Mouse (Mus musculus) brain, embryonic 18.5 days (tissue): Measurements from ENCODE around the gene Macrod1.
"Not testable (repeated sequence)": the region's sequence is repeated elsewhere in the genome, so short reads cannot be mapped to it uniquely, and the experiment has no call there.

ENCODE experiments used
- DNase-seq: peaks from one replicate; pipeline ENCODE4 v3.0.0-alpha.2; 2012; ENCODE audit warnings: low read depth, low spot score

Macrod1 gene

DNA sequence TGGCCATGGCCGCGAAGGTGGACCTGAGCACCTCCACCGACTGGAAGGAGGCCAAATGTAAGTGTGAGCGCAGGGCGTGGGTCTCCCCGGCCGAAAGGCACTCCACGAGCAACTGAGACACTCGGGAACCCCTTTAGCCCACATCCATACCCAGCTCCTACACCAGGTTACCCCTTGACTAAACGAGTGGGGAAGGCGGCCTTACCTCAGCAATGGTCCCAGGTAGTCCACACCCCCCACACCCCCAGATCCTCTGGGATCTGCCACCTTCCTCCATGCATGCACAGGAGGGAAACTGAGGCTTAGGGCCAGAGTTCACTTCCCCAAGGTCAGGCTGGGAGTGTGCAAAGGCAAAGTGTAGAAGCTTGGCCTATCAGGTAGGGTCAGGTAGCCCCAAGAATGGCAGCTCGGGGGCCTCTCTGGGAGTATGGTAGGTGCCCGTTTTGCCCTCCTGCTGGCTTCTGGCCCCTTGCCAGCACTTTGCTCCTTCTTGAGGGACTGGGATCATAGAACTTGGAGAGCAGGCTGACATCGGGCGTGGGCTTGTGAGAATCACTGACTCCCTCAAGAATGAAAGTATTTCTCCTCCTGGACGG lies 614 bp downstream of the Macrod1 start:
- DNase-seq: no peak

DNA sequence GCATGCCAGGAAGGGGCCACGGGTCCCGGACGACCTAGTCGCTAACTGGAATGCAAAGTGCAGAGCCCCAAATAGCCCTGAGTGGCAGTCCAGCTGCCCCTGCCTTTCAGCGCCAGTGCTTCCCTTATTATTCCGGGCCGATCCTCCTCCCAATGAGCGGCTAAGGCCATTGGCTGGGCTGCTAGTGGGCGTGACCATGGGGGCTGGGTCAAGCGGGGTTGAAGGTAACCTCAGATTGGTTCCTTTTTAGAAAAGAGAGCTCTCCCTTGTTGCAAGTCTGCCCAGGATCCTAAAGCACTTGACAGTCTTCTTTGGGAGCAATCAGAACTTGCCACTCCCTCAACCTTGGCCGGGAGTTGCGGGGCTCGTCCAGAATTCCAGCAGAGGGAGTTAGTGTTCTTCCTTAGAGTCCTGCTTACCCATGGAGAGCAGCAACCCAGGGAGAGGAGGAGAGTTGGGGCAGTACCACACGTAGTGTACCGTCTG lies 1.2 kb downstream of the Macrod1 start:
- no peak for DNase-seq

DNA sequence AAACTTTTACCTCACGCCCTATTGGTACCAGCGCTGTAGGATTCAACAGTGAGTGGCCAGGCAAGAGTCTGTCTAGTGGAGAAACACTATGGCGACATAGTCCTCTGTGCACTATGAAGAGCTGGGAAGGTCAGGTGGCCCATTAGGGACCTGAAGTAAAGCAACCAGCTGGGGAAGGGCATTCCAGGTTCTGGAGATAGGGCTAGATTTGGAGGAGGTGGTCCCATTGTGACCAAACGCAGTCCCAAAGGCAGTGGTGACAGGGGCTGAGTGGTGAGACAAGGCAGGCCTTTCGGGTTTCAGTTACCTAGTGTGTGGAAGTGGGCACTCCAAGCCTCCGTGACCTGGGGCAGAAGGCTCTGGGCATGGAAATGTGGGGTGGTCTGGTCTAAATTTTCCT lies 1.9 kb downstream of the Macrod1 start:
- no peak for DNase-seq

DNA sequence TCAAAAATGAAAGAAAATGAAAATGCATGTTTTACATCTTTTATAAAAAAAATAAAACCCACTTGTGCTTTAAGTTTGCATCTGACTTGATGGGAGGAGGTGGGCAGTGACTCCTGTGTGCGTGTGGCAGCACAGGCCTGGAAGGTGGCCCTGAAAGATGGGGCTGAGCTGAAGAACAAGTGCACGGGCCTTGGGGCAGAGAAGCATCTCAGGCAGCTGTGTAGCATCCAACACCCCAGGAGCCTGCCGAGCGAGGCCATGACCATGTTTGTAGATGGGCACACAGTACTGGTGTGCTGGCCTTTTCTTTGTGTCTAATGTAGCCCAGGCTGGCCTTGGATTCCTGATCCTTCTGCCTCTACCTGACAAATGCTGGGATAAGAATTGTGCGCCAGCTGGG lies 5.5 kb downstream of the Macrod1 start:
- DNase-seq: no peak

DNA sequence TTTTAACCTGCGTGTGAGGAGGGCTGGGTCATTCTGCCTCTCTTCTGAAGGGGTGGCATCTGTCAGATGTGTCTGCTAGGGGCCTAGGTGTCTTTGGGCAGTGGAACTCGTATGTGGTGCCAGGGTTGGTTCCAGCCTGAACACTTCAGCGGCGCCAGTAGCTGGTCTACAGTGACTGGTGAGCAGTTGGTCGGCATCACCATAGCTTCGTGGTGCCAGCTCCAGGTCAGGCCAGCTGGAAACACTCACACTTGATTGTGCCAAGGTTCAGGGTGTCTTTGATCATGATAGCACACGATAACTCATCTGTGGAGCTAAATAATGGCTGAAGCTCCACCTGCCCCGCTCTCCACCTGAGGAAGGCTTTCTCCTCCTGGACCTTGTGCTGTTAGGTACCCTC lies 6.3 kb downstream of the Macrod1 start:
- no peak for DNase-seq

DNA sequence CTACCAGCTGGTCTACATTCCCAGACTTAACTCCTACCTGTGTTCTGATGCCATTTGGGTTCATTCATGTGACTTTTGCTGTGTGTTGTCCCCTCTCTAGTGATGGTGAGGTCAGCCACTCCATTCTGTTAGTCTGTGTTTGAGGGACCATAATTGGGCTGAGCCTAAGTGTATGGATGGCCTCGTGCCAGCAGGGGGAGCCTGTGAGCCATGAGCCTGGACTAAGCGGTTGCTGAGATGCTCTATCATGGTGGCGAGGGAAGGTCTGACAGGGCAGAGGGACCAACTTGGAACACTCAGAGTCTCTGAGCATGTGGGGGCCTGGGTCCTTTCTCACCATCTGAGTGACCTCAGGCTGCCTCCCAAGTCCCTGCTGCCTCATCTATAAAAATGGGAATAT lies 8.0 kb downstream of the Macrod1 start:
- no peak for DNase-seq

DNA sequence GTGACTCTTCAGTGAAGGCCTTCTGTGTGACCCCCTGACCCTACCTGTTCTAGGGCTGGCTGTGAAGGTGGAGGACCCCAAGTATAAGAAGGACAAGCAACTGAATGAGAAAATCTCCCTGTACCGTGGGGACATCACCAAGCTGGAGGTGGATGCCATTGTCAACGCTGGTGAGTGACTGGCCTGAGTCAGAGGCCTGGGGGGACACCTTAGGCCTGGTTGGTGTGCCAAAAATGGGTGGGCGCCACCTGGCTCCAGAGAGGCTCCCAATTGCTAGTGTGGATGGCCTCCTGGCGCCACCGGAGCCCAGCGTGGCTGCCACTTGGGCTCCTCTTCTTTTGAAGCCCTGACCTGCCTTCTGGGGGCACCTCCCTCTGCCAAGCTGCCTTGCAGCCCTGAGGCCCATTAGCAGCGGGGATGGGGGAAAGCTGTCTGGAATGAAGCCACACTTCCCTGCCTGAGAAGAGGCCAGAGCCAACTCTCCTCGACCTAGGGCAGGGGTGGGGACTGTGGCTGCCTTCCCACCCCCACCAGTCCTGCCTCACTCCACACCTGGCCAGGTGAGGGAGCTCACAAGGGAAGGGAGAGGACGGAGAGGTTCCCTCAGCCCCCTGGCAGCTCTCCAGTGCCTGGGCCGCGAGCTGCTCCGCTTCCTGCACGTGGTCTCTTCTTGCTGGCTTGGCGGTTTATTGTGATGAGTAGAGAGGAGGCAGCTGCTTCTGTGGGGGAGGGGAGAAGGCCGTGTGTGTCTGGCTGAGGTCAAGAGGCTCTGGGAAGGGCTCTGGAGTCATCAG lies 9.6 kb downstream of the Macrod1 start:
- no peak for DNase-seq

DNA sequence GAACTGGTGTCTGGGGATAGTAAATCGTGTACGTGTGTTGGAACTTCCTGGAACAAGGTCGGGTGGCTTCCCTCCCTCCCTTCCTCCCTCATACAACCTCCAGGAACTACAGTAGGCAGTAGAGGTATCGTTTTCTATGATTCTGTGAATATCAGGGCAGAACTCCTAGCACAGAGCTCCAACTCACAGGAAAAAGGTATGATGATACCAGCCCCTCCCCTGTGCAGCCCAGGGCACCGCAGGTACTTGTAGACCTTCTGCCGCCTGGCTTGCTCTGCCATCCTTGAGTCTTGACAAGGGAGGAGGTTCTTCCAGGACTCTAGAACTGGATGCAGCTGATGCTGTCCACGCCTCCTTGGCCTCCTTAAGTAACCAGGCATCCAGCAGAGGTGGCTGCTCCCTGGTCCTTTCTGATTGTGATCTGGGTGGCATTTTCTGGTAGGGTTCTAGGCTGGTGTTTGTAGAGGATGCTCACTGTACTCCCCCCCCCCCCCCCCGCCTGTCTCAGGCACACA lies 10.3 kb downstream of the Macrod1 start:
- DNase-seq: no peak

DNA sequence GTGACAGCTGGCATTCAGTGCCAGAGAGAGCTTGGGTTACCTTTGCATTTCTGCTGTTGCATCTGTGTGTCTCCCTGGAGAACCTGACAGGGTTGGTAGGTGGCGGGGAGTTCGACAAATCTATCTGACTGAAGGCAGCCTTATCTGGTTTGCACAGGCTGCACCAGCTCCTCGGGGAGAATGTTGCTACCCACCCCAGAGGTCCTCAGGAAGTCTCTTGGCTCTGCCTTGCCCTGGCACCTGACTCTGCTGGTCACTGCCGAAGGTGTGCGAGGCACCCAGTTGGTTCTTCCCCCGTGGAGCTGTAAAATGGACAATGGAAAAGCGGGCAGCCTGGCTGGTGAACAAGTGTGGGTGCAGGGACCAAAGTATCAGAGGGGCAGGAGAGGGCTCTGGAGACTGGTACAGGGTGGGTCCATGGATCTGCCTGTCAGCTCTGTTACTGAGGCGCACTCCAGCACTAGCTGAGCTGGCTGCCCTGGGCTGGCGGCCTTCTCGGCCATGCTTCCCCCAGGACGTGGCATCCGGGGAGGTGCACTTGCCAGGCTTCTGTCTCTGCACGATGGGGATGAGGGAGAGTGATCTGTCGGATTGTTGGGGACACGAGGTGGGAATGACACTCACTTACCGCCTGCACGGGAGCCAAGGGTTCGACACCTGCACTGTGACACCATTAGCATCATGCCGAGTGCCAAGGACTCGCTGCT lies 10.9 kb downstream of the Macrod1 start:
- no peak for DNase-seq

DNA sequence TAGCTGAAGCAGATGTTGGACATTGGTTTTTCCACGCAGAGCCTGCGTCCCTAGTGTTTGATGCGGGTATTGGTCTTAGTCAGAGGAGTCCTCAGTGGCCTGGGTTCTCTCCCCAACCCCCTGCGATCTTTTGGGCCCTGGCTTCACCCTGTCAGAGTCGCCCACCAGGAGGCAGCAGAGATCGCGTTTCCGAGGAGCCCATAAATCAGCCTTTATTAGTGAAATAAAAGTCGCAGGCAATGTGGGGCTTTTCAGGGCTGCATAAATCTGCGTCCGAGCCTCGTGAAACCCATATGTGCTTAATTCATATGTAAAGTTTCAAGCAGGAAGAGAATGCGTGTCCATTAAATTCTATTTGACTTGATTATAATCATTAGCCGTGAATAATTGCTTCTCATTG lies 11.5 kb downstream of the Macrod1 start:
- no peak for DNase-seq

DNA sequence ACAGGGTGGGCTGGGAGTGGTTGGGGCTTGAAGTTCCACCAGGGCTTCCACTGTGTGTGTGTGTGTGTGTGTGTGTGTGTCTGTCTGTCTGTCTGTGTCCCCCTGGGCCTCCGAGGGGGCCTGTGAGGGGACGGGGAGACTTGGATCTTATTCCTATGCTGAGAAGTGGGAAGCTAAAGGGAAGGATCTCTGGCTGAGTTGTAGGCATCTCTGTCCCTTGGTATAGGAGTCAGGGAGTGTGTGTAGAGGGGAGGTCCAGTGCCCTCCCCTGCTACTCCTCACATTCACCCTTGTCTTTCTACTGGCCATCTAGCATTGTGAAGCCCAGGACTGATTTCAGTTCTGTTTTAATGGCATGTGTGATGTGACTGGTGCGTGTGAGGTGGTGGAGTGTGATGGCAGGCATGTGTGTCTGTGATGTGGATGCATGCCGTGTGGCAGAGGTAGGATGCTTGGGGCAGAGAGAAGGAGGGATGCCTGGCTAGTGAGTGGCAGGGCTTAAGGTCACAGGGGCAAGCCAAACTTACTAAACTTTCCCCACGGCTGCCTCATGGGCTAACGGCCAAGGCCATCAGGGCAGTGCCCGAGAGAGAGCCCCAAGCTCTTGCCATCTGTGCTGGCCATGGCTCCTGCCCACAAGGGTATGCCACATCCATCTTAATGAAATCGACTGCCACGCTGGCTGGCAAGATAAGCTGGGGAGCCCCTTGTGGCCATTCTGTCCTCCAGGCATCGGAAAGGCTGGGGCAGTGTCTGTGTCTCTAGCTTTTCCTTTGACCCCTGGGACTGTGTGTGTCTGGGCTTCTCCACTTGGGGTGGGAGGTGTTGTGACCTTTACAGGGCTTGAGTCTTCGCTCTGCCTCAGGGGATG lies 12.3 kb downstream of the Macrod1 start:
- DNase-seq: no peak

DNA sequence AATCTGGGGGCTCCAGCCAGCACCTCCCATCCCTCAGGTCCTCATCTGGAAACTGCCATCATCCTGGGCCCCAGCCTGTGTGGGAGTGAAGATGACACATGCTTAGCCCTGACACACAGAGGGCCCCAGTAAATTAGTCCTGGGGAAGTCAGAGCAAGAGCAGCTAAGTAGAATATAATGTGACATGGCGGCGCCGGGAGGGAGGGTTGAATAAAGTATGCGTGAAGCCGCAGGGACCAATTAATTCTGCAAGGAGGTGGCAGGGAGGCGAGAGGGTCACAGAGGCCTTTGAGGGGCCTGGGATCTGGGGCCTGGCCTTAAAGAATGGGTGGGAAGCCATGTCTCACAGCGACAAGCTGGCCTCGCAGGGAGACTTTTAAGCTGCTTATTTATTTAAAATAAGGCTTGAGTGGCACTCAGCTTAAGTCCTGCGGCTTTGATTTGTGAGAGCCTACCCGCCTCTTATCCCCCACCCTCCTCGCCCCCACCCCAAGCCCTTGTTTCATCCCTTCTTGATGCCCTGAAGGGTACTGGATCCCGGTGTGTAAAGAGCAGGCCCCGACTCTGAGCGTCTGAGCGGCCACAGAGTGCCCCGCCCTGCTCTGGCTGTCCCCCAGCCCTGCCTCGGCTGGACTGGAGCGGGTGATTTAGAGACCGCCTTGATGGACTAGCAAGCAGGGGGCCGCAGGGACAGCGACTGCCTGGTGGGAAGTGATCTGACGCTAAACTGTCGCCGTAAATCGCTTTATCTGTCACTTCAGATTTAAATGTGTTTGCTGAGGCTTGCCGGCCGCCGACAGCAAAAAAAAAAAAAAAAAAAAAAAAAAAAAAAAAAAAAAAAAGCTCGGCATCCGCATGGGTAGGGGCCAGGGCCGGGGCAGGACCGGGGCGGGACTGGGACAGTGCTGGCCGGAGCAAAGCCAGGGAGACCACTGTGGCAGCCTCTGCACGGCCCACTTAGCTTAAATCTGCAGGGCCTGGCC lies 13.5 kb downstream of the Macrod1 start:
- DNase-seq: no peak

DNA sequence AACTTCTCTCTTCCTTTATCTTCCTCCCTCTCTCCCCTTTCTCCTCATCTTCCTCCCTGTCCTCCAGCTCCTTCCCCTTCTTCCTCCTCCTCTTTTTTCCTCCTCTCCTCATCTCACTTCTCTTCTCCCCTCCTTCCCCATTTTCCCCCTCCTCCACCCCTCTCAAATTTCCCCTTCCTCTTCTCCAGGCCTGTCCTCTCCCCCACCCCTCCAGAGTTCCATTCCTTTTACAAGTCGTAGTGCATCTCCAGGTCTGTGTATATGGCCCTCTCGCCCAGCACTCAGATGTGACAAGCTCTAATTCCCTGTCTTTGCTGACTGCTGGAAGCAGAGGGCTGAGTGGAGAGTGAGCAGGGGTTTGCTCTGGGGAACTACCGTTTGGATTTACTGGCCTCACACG lies 14.2 kb downstream of the Macrod1 start:
- DNase-seq: no peak

DNA sequence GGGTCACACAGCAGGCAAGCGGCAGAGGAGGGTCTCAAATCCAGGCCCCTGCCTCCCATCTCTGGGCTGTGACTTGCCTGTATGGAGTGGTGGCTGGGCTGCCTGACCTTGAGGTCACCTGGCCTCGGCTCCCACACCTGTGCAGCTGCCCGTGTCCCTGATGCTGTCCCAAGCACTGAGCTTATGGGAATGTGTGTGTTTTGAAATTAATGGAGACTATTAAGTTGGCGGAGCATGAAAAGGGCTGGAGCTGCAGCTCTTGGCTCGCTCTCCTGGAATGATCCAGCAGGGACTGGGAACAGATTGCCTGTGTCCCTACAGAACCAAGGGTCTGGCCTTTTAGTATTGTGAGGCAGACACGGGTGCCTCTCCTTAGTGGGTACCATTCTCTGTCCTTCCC lies 15.6 kb downstream of the Macrod1 start:
- no peak for DNase-seq

DNA sequence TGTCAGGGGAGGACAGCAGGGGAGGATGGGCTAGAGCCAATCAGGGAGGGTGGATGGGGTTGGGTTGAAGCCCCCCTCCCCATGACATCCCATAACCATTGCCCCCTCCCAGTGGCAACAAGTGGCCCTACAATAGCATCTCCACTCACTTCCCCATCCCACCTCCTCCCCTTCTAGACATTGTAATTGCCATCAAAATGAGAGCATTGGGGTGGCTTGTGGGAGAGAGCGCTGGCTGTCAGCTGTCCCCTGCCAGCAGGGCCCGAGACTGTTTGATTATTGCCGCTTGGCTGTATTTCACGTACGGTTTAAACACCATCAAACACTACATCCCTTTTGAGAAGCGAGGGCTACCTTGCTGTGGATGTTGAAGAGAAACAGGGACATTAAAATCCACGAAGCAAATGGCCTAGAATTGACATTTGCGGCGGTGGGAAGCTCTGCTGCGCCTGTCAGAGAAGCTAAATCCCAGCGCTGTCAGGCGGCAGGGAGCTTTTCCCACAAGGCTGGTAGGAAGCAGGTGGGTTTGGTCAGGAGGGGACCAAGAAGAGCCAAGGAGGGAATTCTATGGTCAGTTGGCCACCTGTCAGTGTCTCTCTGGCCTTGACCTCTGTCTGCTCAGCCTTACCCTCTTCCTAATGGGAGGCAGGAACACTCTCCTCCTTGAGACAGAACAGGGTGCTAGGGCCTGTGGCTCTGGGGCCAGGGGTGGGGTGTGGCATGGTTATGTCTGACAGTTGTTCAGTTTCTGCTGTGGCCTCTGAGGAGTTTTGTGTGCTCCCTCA lies 17.6 kb downstream of the Macrod1 start:
- DNase-seq: no peak

DNA sequence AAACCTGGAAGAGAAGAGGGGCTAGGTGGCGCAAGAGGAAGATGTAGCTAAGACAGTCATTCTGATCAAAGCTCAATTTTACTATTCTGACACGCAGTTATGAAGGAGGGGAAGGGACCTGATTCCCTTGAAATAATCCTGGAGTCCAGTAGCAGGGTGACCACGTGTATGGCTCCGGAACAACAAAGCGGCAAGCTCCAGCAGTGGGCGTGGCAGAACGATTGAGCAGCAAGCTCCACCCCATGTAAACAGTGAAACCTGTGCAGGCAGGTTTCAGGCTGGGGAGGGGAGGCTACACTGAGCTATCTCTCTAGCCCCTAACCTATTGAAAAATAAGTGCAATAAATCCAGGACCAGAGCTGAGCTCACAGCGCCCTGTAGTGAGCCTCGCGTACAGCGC lies 18.7 kb downstream of the Macrod1 start:
- DNase-seq: not testable (repeated sequence)

DNA sequence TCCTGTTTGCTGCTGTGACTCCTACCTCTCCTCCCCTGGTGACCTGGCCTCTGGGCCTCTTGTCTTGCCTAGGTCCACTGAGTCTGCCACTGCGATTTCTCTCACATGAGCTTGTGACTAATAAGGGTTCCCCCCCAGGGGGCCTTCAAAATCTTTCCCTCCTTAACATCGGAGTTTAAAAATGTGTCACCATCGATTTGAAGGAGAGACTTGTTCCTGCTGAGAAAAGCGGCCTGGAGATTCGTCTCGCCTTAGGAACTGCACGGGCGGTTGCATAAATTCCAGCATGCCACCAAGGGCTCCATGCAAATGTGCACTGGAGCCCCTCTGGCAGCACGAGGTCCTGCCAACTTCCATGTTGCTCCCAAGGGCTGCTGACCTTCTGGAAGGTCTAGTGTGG lies 21.1 kb downstream of the Macrod1 start:
- DNase-seq: no peak

DNA sequence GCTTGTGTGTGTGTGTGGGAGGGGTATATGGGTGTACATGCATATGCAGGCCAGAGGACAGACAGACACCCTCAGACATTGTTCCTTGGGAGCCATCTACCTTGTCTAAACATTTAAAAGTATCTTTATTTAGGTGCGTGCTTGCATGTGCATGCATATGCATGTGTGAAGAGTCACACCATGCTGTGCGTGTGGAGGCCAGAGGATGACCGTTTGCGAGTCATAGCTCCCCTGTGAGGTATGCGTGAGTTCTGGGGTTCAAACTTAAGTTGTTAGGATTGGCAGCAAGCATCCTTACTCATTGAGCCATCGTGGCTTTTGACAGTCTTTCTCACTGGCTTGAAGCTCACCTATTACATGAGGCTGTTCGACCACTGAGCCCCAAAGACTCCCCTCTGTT lies 21.7 kb downstream of the Macrod1 start:
- DNase-seq: no peak

DNA sequence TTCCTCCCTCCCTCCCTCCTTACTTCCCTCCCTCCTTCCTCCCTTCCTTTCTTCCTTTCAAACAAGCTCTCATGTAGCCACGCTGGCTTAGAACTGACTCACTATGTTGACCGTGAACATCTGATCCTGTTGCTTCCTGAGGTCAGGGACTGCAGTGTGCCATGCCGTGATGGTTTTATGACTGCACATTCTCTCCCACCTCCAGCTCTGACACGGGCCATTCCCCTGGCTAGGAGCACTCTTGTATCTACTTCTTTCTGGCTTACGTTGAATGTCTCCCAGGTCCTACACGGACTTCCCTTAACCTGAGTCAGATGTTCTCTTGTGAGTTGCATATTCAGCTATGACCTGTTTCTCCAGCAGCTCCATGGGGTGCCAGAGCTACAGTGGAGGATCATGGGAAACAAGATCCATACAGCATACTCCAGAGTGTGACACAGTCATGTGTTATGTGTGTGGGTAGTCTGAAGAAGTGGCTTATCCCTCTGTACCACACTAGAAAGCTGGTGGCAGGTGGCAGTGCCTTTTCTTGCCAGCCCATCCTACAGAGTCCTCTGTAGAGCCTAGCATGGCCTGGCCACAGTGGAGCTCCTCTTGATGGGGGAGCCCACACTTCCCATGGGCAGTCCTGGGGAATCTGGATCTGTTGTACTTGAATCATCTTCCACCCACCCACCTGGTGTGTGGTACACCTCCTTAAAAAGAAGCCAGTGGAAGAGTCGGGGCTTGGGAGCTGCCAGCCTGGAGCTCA lies 25.1 kb downstream of the Macrod1 start:
- no peak for DNase-seq
